Mouse (Mus musculus) E14TG2a.4 (cell line): ENCODE measurements around the gene Slc22a12.

Experiments
- H3K27me3 ChIP-seq: 2 replicates; pipeline ENCODE4 v1.6.1; 2014; ENCODE audit warnings: low read length, control low read depth; ENCODE audit not compliant: insufficient read depth
- H3K36me3 ChIP-seq: 2 replicates; pipeline ENCODE4 v1.6.1; 2014; ENCODE audit warnings: low read length, control low read depth; ENCODE audit not compliant: insufficient read depth
- H3K4me1 ChIP-seq: replicated peaks from 2 replicates; pipeline ENCODE4 v1.6.1; 2014; ENCODE audit warnings: low read depth, low read length, control low read depth
- H3K4me3 ChIP-seq: replicated peaks from 2 replicates; pipeline ENCODE4 v1.5.1; 2014; ENCODE audit warnings: mild to moderate bottlenecking, low read length
- H3K9me3 ChIP-seq: 2 replicates; pipeline ENCODE4 v1.6.1; 2014; ENCODE audit warnings: low read length, control low read depth
- CTCF ChIP-seq: conservative IDR thresholded peaks from 2 replicates; pipeline ENCODE4 v1.5.1; 2014; ENCODE audit warnings: low read length
- NANOG ChIP-seq: IDR thresholded peaks from 2 replicates; pipeline ENCODE4 v1.6.1; 2014; ENCODE audit warnings: borderline replicate concordance, low read length, mixed read lengths
- POU5F1 ChIP-seq: IDR thresholded peaks from 2 replicates; pipeline ENCODE4 v1.6.1; 2014; ENCODE audit warnings: low read length, borderline replicate concordance

The Slc22a12 gene

DNA sequence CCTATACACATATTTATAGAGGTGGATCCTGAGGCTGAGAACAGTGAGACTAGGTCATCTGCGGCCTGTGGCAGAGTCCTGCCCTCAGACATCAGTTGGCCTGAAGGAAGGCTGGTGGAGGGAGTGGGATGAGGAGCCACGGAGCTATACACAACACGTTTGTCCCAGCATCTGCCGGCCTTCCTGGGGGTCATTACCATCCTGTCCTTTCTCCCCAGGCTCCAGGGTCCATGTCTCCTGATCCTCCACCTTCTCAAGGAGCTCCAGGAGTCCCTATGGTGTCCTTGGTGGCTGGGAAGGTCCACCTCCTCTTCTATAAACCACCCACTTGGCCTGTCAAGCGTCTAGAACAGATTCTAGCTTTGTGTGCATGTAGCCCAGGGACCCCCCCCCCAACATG is 5.0 kb upstream of the Slc22a12 start:
- TF ChIP-seq NANOG (no peak), POU5F1 (no peak), CTCF (no peak)
- Histone ChIP-seq H3K4me1 (peaks cover 4% of the 10 kb centered on the region; the same call in 1 of the 2 replicates), H3K9me3 (0 out of 2 replicates have a peak, but pooled peaks cover 3% of the 10 kb centered on the region), H3K27me3 (peaks cover 45% of the 10 kb centered on the region), H3K4me3 (no peak overlapping the region), H3K36me3 (no peaks in the 10 kb centered on the region)

DNA sequence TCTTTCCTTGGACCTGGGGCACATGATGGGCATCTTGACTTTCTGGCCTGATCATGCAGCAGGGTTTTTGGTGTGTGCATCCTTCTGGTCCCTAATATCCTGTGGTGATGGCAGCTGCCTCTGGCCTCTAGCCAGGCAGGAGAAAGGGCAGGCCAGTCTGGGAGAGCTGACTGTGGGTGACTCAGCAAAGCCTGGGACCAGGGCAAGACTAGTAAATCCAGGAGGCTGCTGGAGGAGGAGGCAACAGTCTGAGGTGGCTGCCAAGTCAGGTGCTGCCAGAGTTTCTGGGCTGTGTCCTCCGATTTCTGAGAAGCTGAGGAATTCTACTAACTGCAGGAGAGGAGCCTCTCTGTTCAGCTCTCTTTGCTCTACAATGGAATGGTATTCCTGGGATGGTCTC is 3.3 kb upstream of the Slc22a12 start:
- Histone ChIP-seq H3K4me1 (peaks cover 6% of the 10 kb centered on the region; the same call in 1 of the 2 replicates), H3K4me3 (no peak overlapping the region), H3K27me3 (peaks cover 61% of the 10 kb centered on the region), H3K9me3 (no peaks in the 10 kb centered on the region; the same call in 1 of the 2 replicates), H3K36me3 (no peaks in the 10 kb centered on the region)
- TF ChIP-seq CTCF = no peak
- no peak for TF ChIP-seq POU5F1
- TF ChIP-seq NANOG = no peak

DNA sequence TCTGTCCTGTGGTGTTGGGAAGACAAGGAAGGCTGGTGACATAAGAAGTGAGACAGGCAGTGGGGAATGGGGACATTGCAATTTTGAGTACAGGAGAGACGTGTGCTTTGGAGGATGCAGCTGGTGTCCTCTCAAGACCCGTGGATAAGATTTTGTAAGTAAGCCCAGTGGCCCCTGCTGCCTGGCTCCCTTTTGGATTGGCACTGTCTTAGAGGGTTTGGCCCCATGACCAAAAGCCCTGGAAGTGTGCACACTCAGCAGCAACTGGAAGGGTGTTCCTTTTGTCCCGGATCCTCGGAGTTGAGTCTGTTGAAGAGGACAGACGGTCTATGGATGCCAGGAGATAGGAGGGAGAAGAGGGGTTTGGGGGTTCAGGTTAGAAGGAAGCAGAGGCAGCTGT is 2.6 kb upstream of the Slc22a12 start:
- Histone ChIP-seq H3K9me3 (no peaks in the 10 kb centered on the region; the same call in 1 of the 2 replicates), H3K4me1 (peaks cover 12% of the 10 kb centered on the region), H3K4me3 (no peak overlapping the region), H3K27me3 (peaks cover 67% of the 10 kb centered on the region), H3K36me3 (no peaks in the 10 kb centered on the region)
- TF ChIP-seq NANOG (no peak), CTCF (no peak), POU5F1 (no peak)

DNA sequence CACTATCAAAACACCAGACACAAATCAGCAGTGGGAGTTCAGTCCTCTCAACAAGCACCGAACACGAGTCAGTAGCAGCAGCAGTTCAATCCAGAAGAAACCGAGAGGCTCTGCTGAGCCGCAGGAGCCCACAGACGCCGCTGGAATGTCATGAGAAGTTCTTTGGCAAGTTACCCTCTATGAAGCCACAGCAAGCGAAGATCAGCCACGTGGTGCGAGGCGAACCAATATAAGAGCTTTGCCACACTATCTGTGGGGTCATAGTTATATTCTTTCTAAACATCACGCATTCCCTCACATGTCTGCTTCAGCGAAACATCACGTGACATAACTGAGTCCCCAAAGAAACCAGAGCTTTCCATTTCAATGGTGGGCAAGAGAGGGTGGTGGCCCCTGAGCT is 1.9 kb upstream of the Slc22a12 start:
- H3K4me3 ChIP-seq = no peak overlapping the region

DNA sequence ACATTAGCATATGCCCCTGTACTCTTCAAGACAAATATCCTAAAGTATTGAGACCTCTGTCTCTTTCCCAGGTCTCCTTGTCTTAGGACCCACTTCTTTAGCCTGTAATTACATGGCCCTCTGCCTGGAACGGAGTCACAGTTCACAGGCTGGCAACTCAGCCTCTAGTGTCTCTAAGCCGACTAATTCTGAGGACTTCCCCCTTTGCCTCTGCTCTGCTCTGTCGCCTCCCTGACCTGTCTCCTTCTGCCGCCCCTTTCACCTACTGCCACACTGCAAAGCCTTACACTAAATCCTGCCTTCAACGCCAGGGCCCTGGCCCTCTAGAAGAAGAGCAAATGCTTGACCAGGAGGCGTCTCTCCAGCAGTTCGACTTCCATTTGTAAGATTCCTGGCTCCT is 686 bp upstream of the Slc22a12 start:
- TF ChIP-seq NANOG (no peak), POU5F1 (no peak), CTCF (no peak)
- peaks cover 67% of the 10 kb centered on the region for H3K27me3 ChIP-seq
- no peak overlapping the region for H3K4me3 ChIP-seq
- H3K9me3 ChIP-seq = no peaks in the 10 kb centered on the region; the same call in 1 of the 2 replicates
- H3K4me1 ChIP-seq = peaks cover 18% of the 10 kb centered on the region
- no peaks in the 10 kb centered on the region for H3K36me3 ChIP-seq

More for the DNA sequence above, 1.9 kb upstream of the Slc22a12 start:
- Histone ChIP-seq H3K27me3 (peaks cover 69% of the 10 kb centered on the region), H3K36me3 (no peaks in the 10 kb centered on the region), H3K4me1 (peaks cover 18% of the 10 kb centered on the region), H3K9me3 (no peaks in the 10 kb centered on the region; the same call in 1 of the 2 replicates)
- TF ChIP-seq POU5F1 = no peak
- no peak for TF ChIP-seq NANOG
- no peak for TF ChIP-seq CTCF

DNA sequence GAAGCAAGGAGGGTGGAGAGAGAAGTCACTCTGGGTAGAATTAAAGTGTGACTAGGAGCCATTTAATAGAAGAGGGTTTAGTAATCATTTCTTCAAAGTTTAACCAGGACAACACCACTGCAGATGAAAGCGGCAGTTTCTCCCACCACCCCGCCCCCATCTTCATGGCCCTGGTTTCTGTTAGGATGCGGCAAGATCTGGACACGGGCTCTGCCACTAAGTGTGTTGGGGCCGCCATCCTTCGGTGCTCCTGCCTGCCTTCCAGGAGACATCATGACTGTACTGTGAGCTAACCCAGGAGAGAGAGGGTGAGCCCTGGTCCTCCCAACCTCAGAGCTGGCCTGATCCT is 177 bp upstream of the Slc22a12 start:
- H3K4me3 ChIP-seq = no peak overlapping the region
- H3K4me1 ChIP-seq = peaks cover 18% of the 10 kb centered on the region

DNA sequence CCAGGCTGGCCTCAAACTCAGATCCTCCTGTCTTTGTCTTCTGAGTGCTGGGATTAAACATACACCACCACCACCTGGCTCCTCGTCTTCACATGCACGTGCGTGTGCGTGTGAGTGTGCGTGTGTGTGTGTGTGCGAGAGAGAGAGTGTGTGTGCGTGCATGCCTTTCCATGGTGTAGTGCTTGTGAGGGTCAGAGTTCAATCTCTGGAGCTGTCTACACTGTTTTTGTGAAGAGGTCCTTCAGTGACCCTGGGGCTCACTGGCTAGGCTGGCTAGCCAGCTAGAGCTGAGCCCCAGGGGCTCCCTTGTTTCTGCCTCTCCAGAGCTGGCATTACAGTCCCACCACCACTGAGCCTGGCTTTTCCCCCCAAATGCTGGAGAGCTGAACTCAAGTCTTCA is 1.3 kb downstream of the Slc22a12 start:
- no peak for TF ChIP-seq NANOG
- no peak for TF ChIP-seq POU5F1
- TF ChIP-seq CTCF = no peak
- no peak overlapping the region for H3K4me3 ChIP-seq
- no peaks in the 10 kb centered on the region; the same call in 1 of the 2 replicates for H3K9me3 ChIP-seq

More for the DNA sequence above, 177 bp upstream of the Slc22a12 start:
- TF ChIP-seq POU5F1 (no peak), CTCF (no peak), NANOG (no peak)
- Histone ChIP-seq H3K9me3 (no peaks in the 10 kb centered on the region; the same call in 1 of the 2 replicates), H3K36me3 (no peaks in the 10 kb centered on the region), H3K27me3 (peaks cover 67% of the 10 kb centered on the region)

DNA sequence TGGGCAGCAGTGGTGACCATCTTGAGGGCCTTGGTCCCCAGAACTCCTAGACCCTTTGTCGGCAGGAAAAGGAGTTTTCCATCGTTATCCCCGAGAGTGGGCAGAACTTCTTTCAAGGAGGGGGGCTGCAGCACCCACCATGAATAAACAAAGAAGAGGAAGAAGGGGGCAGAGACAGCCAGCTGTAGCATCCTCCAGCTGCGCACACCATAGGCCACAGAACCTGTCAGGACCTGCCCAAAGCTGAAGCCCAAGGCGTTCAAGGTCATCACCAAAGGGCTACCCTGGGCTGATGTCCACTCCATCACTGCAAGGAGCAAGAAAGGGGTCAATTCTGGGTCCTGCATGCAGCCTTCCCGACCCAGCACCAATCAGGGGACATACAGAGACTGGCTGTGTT is 2.6 kb downstream of the Slc22a12 start:
- Histone ChIP-seq H3K4me3 (no peak overlapping the region), H3K9me3 (no peaks in the 10 kb centered on the region; the same call in 1 of the 2 replicates), H3K27me3 (peaks cover 53% of the 10 kb centered on the region), H3K36me3 (no peaks in the 10 kb centered on the region), H3K4me1 (peaks cover 36% of the 10 kb centered on the region)
- TF ChIP-seq POU5F1 (no peak), CTCF (no peak), NANOG (no peak)

More for the DNA sequence above, 1.3 kb downstream of the Slc22a12 start:
- Histone ChIP-seq H3K27me3 (peaks cover 61% of the 10 kb centered on the region), H3K36me3 (no peaks in the 10 kb centered on the region), H3K4me1 (peaks cover 31% of the 10 kb centered on the region)

DNA sequence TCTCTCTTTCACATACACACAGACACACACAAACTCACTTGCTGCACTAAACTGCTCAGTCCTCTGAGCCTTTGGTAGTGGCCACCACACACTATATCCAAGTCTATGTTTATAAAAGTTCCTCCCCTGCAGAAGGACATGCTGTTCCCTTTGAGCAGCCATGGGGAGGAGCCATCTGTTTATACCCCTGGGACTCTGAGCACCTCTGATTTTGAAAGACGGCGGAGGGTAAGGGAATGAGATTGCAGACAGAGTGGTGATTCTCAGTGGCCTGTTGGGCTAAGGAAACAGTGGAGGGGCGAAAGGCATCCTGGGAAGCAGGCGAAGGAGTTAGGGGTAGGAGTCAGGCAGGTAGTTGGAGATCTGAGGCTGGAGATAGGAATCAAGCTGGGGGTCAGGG is 3.2 kb downstream of the Slc22a12 start:
- Histone ChIP-seq H3K36me3 (no peaks in the 10 kb centered on the region), H3K4me3 (no peak overlapping the region), H3K9me3 (no peaks in the 10 kb centered on the region; the same call in 1 of the 2 replicates), H3K27me3 (peaks cover 52% of the 10 kb centered on the region), H3K4me1 (peaks cover 37% of the 10 kb centered on the region)
- TF ChIP-seq POU5F1 = no peak
- TF ChIP-seq CTCF = no peak
- no peak for TF ChIP-seq NANOG
